Mouse (Mus musculus) common myeloid progenitor, adult 5-6 weeks (primary cell): ENCODE data around the gene Sys1. TPM values are rescaled to one million over a fixed set of nuclear protein-coding genes. Genes with fewer than 3 reads are reported as not detected.

Experiments
- ATAC-seq: replicated peaks from 2 replicates; pipeline ENCODE4 v1.8.0; 2016; ENCODE audit warnings: low read depth, mild to moderate bottlenecking, moderate TSS enrichment, inconsistent platforms; ENCODE audit not compliant: poor library complexity, severe bottlenecking
- total RNA-seq: library from RNA; stranded (forward); fragments of 200-1000, 187-1606 nt; gene quantifications from 2 replicates; pipeline ENCODE4 v1.2.3, GENCODE M21; 2017

Sys1 gene
- total RNA-seq, 1 experiment from 2014 or later = 8.9 TPM

DNA sequence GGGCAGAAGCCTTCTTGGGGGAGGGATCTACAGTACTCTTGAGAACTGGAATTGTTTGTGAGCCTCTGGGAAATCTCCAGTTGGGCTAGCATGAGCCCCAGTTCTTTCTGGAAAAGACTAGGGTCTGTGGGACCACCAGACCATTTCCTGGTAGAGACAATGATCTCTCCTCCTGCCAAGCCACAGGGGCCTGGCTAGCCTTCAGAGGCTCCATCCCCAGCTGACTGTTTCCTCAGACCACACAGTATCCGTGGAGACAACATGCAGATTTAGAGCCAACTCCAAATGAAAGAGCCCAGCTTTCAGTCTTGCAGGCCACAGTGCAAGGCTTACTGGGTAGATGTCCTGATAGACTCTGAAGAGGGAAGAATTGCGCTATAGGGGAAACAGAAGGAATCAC, 37.4 kb downstream of the Sys1 start:
- ATAC-seq = no peak

DNA sequence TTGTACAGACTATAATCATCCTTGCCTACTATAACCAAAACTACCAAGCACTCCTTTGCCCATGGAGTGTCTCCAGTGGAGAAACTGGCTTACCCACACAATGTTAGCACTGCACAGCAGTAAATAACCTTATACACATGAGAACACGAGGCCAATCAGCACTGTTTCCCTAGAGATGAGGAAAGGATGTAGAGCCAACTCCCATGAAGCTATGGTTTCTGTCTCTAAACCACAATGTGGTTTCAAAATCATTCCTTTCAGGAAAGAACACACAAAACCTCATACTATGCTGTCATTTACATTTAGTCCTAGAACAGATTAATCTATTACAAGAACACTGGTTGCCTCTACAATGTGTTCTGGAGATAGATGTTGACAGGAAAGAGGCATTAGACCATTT, 39.6 kb downstream of the Sys1 start:
- peak; percentile 31; the same call in 1 of the 2 replicates for ATAC-seq

DNA sequence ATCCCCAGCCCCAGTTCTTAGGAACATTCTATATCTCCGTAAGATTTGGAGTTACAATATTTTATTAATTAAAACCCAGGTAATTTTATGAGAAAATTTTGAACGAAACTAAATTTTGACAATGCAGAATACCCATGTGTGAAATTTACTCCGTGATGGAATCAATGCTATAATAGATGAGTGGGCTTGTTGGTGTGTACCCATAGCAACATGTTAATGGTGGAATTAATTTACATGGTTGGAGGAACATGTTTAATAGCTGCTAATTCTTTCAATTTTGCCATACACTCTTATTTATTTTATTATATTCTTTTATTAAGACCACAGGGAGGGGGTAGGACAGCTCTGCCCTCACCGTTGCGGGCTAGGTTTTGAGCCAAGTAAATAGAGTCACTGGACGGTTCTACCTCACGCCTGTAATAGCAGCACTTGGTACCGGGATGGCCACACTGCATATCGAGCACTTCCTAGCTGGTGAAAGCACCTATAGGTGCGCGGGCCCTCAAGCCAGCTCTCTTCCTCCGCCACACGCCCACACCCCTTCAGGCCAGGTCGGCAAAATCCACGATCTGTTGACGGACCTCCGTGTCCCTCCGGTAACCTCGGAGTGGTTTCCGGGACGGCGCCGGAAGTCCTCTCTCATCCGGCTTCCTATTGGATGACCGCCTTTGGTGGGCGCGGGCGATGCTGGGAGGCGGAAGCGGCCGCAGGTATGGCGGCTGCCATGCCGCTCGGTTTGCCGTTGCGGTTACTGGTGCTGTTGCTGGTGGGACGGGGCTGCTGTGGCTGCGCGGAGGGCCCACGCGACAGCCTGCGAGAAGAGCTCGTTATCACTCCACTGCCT, 40.3 kb downstream of the Sys1 start, which contains the start of gene Pigt:
Gene Pigt, plus strand, starts transcription at position 674 of the 844 bp plus-strand sequence.
- peak; percentile 93 for ATAC-seq

DNA sequence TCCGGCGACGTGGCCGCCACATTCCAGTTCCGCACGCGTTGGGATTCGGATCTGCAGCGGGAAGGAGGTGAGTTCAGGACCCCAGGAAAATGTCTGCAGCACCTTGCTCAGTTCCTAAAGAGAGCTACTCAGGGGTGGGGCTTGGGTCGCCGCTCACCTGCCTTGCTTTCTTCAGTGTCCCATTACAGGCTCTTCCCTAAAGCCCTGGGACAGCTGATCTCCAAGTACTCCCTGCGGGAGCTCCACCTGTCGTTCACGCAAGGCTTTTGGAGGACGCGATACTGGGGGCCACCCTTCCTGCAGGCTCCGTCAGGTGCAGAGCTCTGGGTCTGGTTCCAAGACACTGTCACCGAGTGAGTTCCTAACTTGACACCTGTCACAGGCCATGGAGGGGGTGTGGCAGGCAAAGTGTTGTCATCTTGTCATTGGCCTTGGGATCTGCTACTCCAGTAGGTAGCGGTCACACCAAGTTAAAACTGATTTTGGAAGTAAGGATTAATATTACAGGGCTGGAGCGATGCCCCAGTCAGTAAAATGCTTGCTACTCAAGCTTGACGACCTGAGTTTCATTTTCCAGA, 41.0 kb downstream of the Sys1 start:
- peak; percentile 17 for ATAC-seq

DNA sequence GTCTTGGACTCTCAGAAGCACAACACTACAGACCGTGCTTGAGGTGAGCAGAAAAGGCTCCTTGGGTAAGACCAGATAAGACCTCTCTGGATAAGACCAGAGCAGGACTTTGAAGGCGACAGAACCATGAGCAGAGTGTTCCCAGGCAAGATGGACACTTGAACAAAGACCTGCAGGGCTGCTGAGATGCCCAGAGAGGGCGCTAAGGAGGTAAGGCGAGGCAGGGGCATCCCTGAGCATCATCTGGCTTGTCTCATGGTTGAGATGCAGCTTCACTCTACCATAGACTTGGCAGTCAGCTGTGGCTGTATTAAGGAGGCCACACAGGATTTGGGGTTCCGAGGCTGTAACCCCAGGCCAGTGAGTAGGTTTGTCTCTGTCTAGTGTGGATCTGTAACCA, 42.6 kb downstream of the Sys1 start:
- ATAC-seq = no peak

DNA sequence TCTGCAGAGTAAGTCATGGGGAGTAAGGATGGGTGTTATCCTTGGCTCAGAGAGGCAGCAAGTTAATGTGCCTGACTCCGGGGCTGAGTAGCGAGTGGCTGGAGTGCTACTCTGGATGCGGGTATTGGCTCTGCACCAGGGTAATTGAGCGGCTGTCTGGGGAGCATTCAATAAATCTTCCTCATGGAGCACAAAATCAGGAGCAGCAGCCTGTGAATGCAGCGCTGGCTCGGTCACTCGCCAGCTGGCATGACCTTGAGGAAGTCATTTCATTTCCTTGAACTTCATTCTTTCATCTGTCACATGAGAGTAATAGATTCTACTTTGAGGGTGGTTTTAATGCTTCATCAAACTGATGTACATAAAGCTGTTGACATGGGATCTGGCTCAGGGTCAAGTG, 43.7 kb downstream of the Sys1 start:
- ATAC-seq = no peak

DNA sequence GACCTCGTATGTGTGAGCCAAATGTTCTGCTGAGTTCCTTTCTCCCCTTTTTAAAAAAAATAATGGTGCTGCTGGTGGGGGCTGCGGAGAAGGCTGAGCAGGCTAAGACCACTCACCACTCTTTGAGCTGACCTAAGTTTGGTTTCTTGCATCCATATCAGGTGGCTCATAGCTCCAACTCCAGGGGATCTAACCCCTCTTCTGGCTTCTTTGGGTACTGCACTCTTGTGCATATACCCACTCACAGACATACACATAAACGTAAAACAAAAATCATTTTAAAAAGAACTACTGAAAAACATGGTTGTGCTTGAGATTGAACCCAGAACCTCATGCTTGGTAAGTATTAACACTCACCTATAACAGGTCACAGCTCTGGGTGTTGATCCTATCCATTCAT, 48.2 kb downstream of the Sys1 start:
- no peak for ATAC-seq

DNA sequence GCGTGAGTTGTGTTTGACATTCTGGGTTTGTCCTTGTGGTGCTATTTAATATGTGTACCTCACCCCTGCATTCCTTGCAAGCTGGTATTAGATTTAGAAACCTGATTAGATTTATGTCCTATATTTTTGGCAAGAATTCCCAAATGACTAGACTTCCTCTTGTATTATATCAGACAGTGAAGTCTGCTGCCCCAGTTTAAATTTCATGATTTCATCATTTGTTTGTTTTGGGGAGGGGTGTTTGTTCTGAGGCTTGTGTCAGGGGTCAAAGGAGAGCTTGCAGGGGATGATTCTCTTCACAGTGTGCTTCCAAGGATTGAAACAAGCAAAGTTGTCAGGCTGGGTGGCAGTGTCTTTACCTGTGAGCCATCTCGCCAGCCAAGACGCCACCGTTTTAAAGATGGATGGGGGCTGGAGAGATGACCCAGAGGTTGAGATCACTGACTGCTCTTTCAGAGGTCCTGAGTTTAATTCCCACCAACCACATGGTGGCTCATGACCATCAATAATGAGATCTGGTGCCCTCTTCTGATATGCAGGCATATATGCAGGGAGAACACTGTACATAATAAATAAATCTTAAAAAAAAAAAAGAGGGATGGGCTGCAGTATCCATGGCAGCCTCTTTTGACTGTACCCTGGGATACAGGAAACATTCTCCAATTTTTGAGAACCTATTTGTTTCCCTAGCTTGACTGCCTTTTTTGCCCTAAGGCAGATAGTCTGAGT, 49.0 kb downstream of the Sys1 start:
- no peak for ATAC-seq

DNA sequence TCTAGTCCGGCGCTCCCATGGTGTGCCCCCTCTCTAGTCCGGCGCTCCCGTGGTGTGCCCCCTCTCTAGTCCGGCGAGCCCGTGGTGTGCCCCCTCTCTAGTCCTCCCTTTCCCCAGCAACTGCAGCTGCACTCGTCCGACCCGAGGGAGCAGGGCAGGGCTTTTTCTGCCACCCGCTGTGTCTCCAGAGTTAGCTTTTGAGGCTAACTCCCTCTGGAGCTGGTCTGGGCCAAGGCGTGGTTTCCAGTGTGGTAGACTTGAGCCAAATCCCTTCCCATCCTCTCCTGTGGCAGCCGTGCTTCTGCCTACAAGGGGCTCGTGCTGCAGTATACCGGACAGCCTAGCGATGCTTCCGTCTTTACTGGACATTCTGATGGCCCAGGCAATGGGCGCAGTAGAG, 51.0 kb downstream of the Sys1 start:
- ATAC-seq = no peak

DNA sequence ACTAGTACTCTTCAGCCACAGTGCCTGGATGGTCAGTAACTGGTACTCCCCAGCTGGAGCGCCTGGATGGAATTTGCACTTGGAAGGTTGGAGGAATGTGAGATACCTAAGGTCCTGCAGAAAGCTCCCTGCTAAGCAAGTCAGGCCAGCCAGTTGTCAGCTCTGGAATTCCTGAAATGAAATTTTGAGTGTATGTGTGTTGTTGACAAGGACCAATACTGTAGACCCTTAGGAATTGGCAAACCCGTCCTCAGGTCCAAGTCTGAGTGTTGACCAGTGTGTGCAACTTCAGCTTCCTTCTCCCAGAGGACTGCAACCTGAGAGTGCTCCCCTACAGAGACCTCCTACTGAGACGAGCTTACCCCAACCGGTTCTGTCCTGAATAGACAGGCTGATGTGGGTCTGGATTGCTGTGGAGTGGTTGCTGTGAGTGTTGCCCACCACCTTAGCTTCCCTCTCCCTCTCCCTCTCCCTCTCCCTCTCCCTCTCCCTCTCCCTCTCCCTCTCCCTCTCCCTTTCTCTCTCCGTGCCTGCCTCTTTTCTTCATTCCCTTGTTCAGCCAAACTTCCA, 53.9 kb downstream of the Sys1 start:
- no peak for ATAC-seq

DNA sequence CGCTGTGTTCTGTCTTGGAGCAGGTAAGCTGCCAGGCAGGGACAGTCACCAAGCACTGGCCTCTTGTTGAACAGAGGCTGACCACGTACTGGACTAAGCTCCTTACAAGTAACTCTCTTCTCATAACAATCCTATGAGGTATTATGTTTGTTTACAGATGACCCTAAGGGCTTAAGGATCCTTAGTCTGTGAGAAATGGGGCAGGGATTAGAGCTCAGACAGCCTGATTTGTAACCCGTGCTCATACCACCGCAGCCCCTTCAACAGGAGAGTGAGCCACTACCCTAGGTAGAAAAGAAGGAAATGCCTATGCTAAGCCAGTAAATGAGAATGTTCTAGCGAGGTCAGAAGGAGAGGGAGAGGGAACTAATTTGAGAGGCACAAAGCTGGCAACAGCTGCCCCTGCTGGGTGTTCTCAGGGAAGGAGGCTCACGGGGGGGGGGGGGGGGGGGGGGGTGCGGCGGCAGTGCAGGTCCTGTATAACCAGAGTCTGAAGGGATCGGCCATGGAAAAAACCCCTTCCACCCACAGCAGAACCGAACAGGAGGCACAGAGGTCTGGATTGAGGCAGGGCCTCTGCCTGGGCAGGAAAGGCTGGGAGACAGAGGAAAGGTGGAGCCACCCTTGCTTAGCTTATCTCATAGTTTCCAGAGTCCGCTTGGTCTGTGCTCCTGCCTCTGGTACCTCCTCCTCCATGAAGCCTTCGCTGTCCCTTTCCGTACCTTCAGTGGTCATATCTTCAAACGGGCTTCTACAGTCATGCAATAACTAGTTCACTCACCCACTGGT, 55.6 kb downstream of the Sys1 start:
- ATAC-seq = no peak

DNA sequence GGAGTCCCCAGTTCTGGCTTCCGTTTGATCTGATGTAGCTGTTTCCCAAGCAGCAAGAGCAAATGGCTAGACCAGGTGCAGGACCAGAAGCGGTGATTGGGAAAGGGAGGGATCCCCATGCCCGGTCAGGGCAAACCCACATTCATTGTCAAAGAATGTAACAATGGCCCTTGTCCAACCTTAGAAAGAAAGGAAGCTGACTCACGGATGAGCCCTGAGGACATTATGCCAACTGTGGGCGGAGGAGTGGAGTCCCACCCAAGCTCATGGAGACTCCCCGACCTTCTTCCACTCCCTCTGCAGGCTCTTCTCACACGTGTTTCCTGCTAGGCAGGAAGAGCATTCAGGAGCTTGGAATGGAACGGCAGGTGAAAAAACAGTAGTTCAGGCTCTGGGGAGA, 56.6 kb downstream of the Sys1 start:
- no peak for ATAC-seq

DNA sequence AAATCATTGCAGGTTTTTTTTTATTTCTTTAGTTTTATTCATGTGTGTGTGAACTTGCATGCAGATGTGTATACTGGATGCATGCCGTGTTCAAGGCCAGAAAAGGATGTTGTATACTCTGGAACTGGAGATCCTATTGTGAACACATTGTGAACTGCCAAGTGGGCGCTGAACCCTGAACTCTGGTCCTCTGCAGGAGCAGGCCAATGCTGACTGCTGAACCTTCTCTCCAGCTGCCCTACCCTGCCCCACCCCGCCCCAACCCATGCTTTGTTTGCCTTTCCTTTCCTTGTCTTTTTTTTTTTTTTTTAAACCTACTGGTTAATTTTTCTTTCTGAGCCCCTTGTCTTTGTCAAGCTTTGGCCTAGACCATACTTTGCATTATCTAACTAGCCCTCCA, 58.2 kb downstream of the Sys1 start:
- ATAC-seq = no peak

DNA sequence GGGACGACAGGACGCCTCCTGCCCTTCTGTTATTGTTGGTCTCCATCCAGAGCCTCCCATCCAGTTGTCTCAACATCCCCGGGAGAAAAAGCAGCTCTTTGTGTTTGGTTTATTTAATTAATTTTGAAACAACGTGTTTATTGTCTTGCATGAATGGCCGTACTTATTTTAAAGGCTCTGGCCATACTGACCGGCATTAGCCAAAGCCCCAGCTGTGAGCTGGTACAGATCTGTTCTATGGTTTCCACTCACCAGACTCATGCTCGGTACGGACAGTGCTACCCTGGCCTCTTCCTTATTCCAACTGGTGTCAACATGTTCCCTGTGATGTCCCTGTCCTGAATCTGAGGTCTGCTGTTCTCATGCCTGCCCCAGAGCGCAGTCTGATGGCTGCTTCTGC, 59.1 kb downstream of the Sys1 start:
- no peak for ATAC-seq

DNA sequence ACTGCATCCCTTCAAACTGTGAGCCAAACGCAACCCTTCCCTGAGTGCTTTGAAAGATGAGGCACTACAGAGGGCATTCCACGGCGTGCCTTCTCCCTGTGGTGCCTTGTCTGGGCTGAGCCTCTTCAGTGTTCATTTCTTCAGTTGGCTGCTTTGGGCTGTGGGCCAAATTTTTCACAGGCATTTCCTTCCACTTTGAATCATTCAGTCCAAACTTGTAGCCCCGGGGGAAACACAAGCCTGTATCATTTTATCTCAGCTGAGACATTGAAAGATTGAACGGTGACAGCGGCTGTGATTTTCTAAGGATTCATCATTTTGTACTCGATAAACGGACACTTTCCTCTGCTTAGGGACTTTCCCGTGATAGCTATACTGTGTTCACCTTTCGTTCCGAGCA, 59.8 kb downstream of the Sys1 start:
- ATAC-seq = no peak

DNA sequence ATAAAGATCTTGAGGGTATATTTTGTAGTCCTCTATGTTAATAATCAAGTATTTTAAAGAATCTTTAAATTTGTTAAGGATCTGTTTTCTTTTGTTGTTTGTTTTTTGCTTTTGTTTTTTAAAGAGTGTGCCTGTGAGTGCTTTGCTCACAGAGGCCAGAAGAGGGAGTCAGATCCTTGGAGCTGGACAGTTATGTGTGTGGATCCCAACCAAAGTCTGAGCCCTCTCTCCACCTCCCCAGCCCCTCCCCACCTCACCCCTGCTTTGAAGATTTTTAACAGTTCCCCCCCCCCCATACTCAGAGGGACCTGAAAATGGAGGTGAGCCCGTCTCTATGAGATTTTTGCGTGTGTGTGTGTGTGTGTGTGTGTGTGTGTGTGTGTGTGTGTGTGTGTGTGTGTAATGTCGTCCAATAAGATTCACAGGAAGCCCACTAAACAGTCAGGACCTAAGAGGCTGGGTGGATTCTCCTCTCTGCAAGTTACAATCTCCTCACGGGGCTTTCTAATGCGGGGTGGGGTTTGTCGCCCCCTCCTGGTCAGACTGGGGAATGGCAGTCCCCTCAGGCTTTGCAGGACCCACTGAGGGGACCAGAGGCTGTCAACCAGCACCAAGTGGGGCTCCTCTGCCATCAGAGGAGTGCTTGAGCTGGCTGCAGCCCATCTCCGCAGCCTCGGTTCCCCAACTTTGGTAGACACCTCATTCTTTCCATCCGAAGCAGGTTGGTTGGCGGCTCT, 60.9 kb downstream of the Sys1 start:
- peak; percentile 50; the same call in 1 of the 2 replicates for ATAC-seq

DNA sequence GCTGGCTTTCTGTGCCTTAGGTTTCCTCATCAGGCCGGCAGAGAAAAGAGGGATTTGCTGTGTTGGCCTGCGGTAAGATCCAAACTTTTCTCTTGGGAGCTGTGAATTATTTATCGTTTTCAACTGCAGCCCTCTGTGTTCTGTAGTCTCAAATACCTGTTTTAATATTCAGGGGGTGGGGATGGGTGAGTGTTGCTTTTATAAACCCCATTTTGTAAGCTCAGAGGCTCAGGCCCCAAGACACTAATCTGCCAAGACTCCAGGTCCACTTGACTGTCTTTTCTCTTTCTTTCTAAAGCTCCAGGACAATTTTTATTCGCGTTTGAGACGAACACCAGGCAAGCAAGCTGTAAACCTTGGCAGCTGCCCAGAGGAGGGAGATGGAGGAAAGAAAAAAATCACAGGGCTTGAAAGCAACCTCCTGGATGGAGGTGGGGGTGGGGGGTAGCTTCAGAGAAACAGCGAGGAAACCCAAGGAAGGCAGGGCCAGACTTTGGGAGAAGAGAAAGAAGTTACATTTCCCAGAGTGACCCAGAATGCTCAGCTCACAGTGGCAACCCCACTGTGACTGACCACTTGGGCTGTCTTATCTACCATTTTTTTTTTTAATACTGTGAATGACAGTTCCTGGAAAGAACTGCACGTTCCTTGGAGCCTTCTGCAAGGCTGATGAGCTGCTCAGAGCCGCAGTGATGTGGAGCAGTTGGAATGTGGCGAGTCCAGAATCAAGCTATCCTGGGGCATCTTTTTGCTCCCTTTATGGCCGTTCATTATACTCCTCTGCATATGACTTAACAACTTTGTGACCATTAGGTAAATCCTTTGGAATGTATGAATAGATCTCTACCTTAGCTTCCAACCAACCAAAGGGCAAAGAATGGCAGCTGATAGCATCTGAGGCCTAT, 61.8 kb downstream of the Sys1 start:
- ATAC-seq = no peak

DNA sequence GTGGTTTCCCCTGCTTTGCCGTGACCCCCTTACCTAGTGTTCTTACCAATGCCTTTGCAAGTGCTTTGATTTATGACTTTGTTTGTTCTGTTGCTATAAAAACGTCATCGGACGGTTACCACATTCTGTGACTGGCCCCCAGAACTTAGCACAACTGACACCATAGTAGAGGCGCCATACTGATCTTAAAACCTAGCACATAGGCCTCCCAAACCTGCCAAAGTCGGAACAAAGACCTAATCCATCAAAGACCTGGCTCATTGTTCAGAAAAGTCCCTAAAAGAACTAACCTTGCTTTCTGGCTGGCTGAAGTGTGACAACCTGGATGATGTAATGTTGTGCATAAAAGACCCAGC, 62.4 kb downstream of the Sys1 start:
- ATAC-seq = no peak
